Mouse (Mus musculus) liver, embryonic 14.5 days (tissue): ENCODE measurements around the gene Mlh1.

Source experiments
- CTCF ChIP-seq: IDR thresholded peaks from 2 replicates; pipeline ENCODE4 v1.5.1; 2016; ENCODE audit warnings: antibody characterized with exemption, low read depth, control low read depth
- EP300 ChIP-seq: IDR thresholded peaks from 2 replicates; pipeline ENCODE4 v1.6.1; 2016; ENCODE audit warnings: antibody characterized with exemption, low read depth

DNA sequence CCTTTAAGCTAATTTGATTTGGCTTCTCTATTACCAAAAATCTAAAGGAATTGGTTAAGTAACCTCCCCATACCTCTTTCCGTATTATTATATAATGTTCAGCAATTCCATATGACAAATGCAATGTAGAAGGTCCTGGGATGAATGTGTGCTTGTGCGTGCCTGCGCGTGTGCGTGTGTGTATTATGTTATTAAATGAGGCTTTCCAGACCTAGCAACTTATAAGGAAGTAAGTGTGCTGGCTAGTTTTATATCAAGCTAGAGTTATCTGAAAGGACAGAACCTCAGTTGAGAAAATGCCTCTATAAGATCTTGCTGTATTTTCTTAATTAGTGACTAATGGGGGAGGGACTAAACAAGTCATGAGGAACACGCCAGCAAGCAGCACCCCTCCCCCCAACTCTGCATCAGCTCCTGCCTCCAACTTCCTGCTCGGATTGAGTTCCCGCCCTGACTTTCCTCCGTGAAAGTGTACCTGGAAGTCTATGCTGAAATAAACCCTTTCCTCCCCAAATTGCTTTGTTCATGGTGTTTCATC lies 17.8 kb upstream of the Mlh1 start:
- TF ChIP-seq CTCF (no peak), EP300 (no peak)
